Mouse (Mus musculus): ENCODE measurements around the gene Kbtbd8. TPM values are rescaled to one million over a fixed set of nuclear protein-coding genes. Genes with fewer than 3 reads are reported as not detected.

The Kbtbd8 gene
- polyA plus RNA-seq, 1 experiment from 2014 or later, result 9.3 TPM

Other genes with a start within 250 kb of the Kbtbd8 start
- not detected in 2 replicates for gene Gm10234, start 204.9 kb downstream of the Kbtbd8 start, polyA plus RNA-seq (2016; fragmentation: Nextera tagmentation; extraction: Ambion mirVana)